Comparison of ENCODE assay signal across 7 mouse cellular contexts in genomic region chr10:82909382-82909781, GRCm38 (mm10). TPM values are rescaled to one million over a fixed set of nuclear protein-coding genes. Genes with fewer than 3 reads are reported as not detected.
A peak's percentile ranks its signal among the peaks of the same experiment; 100 is the strongest.
DNase-seq lines count a peak whose midpoint lies in the region; ATAC-seq and TF ChIP-seq lines count a peak whose summit lies in the region.

No protein-coding gene starts in this region.

- H3K4me2 ChIP-seq in forebrain, postnatal 0 days (ENCODE audit: low read depth) = peak overlapping the region; percentile 37
- H3K4me2 ChIP-seq in hindbrain, postnatal 0 days (ENCODE audit: low read depth, low read length) = peak overlapping the region; percentile 42

- peak; percentile 72 for DNase-seq in R1 (ENCODE audit: low read depth, low spot score)
- peak; percentile 66 for DNase-seq in cerebellum, adult 8-10 months
- peak; percentile 87 for DNase-seq in forebrain, postnatal 0 days
- peak; percentile 83 for DNase-seq in hindbrain, postnatal 0 days (ENCODE audit: low spot score)
- DNase-seq in left cerebral cortex, adult 18-20 months (ENCODE audit: low spot score in 2 of 2) = peak; percentile 58 to 65
- DNase-seq in mesoderm, embryonic 11.5 days (ENCODE audit: low read depth, low spot score) = peak; percentile 77
- peak; percentile 41 for DNase-seq in right cerebral cortex, postnatal 25 days

- ATAC-seq in forebrain, postnatal 0 days = peak; percentile 42; the same call in 1 of the 2 replicates
- ATAC-seq in hindbrain, postnatal 0 days = 0 out of 2 replicates have a peak, but pooled peaks have one; percentile 37

- WGBS in forebrain, postnatal 0 days = 13% methylated on average over 9 of the region's 9 CpGs
- WGBS in hindbrain, postnatal 0 days = 13% methylated on average over 9 of the region's 9 CpGs

- no peaks in the 10 kb centered on the region for H3K36me3 ChIP-seq in forebrain, postnatal 0 days (ENCODE audit: insufficient read depth)
- no peaks in the 10 kb centered on the region for H3K36me3 ChIP-seq in hindbrain, postnatal 0 days (ENCODE audit: insufficient read depth, low read length)

- no peaks in the 10 kb centered on the region for H3K9me3 ChIP-seq in forebrain, postnatal 0 days (ENCODE audit: low read length)
- H3K9me3 ChIP-seq in hindbrain, postnatal 0 days (ENCODE audit: low read length) = no peaks in the 10 kb centered on the region

- no peak overlapping the region for H3K27ac ChIP-seq in forebrain, postnatal 0 days (ENCODE audit: low read depth, low read length)
- H3K27ac ChIP-seq in hindbrain, postnatal 0 days = no peak overlapping the region

- no peaks in the 10 kb centered on the region for H3K27me3 ChIP-seq in forebrain, postnatal 0 days (ENCODE audit: insufficient read depth, low read length)
- no peaks in the 10 kb centered on the region for H3K27me3 ChIP-seq in hindbrain, postnatal 0 days (ENCODE audit: insufficient read depth, low read length)

- H3K4me1 ChIP-seq in forebrain, postnatal 0 days (ENCODE audit: insufficient read depth) = peaks cover 4% of the 10 kb centered on the region; the same call in 1 of the 2 replicates
- H3K4me1 ChIP-seq in hindbrain, postnatal 0 days (ENCODE audit: insufficient read depth, low read length) = no peaks in the 10 kb centered on the region

- TF ChIP-seq CTCF in forebrain, postnatal 0 days (IDR thresholded peaks at IDR 0.05; ENCODE audit: low read depth) = peak; percentile 88
- peak; percentile 88 for TF ChIP-seq CTCF in hindbrain, postnatal 0 days (IDR thresholded peaks at IDR 0.05; ENCODE audit: low read depth)

- no peak overlapping the region for H3K9ac ChIP-seq in forebrain, postnatal 0 days
- H3K9ac ChIP-seq in hindbrain, postnatal 0 days (replicated peaks; ENCODE audit: low read length) = no peak overlapping the region

- H3K4me3 ChIP-seq in forebrain, postnatal 0 days (ENCODE audit: low read depth, low read length) = no peak overlapping the region
- no peak overlapping the region for H3K4me3 ChIP-seq in hindbrain, postnatal 0 days (ENCODE audit: low read length)

RNA-seq across cellular contexts. Expression of gene Eid3, which starts 43.0 kb away (rescaled TPM):
- 1.4 TPM in 2 replicates for total RNA-seq in forebrain, postnatal 0 days (2014; rRNA removed)
- polyA plus RNA-seq in forebrain, postnatal 0 days (2015; fragmentation: Nextera tagmentation; extraction: Ambion mirVana) = 0.14 and 0.30 TPM in 2 replicates
- 0.50 and 2.6 TPM in 2 replicates for total RNA-seq in hindbrain, postnatal 0 days (2014; rRNA removed)
- polyA plus RNA-seq in hindbrain, postnatal 0 days (2015; fragmentation: Nextera tagmentation; extraction: Ambion mirVana) = 0.26 and 0.33 TPM in 2 replicates
- 1 to 10 TPM in 1 of 2 experiments, under 1 TPM in 1; 0.84 to 1.3 TPM for total RNA-seq in left cerebral cortex, adult 18-20 months (2021)
